Mouse (Mus musculus): ENCODE measurements around the gene Bdh2.

DNA sequence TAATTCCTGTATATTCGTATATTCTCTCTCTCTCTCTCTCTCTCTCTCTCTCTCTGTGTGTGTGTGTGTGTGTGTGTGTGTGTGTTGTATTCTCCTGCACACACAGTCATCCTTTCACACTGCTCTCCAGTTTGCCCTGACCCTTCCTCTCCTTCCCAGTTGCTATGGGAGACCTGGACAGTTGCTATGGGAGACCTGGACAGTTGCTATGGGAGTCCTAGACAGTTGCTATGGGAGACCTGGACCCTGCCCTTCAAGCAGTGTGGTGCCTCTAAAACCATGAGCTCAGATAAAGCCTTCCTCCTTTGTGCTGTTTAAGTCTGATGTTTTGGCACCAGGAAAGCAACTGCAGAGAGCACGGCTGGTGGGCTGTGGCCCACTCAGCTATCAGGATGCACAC lies 32.7 kb downstream of the Bdh2 start:
- no peak for TF ChIP-seq CTCF (IDR thresholded peaks at IDR 0.05; ENCODE audit: low read depth, low read length)
- TF ChIP-seq GATA1 (IDR thresholded peaks at IDR 0.05; ENCODE audit: borderline replicate concordance, low read length), result no peak
- TF ChIP-seq GATA2 (IDR thresholded peaks at IDR 0.05; ENCODE audit: borderline replicate concordance, low read depth, low read length), result no peak
- TF ChIP-seq POLR2AphosphoS5 (IDR thresholded peaks at IDR 0.05; ENCODE audit: insufficient replicate concordance, low read depth, low read length), result no peak
